Mouse (Mus musculus): ENCODE measurements around the gene Galntl6.

- TF ChIP-seq CTCF (IDR thresholded peaks at IDR 0.05; ENCODE audit: low read depth, low read length) (no peak), POLR2A (IDR thresholded peaks at IDR 0.05; ENCODE audit: borderline replicate concordance, low read depth, low read length) (no peak)
Observed at GRCm38 (mm10) chr8:57955501-57955900, 956.9 kb downstream of the Galntl6 start.
